Mouse (Mus musculus) cerebellum, adult 18-20 months (tissue): ENCODE results near the gene Hsd17b3.
"Not testable (repeated sequence)": the region's sequence is repeated elsewhere in the genome, so short reads cannot be mapped to it uniquely, and the experiment has no call there.

ENCODE experiments used
- DNase-seq, 2 experiments: peaks; one replicate each; pipeline ENCODE4 v3.0.0; 2021

The Hsd17b3 gene

GRCm38 (mm10) chr13:64081012-64081919 is 7.8 kb downstream of the Hsd17b3 start:
- no peak for DNase-seq

- DNase-seq, result no peak
Observed at GRCm38 (mm10) chr13:64077591-64077990, 11.4 kb downstream of the Hsd17b3 start.

- DNase-seq, result no peak
Observed at GRCm38 (mm10) chr13:64076074-64076473, 13.0 kb downstream of the Hsd17b3 start.

GRCm38 (mm10) chr13:64066653-64067052 is 22.4 kb downstream of the Hsd17b3 start:
- DNase-seq, result no peak

GRCm38 (mm10) chr13:64064276-64064675 is 24.8 kb downstream of the Hsd17b3 start:
- no peak for DNase-seq

- DNase-seq, result no peak
Observed at GRCm38 (mm10) chr13:64060935-64061506, 28.0 kb downstream of the Hsd17b3 start.

- no peak for DNase-seq
Observed at GRCm38 (mm10) chr13:64053959-64054358, 35.1 kb downstream of the Hsd17b3 start.

GRCm38 (mm10) chr13:64052281-64052680 is 36.7 kb downstream of the Hsd17b3 start:
- not testable (repeated sequence) for DNase-seq

GRCm38 (mm10) chr13:64050895-64051294 is 38.1 kb downstream of the Hsd17b3 start:
- DNase-seq, result no peak

- DNase-seq, result no peak
Observed at GRCm38 (mm10) chr13:64049535-64049934, 39.5 kb downstream of the Hsd17b3 start.

GRCm38 (mm10) chr13:64048467-64048866 is 40.6 kb downstream of the Hsd17b3 start:
- DNase-seq, result no peak

- DNase-seq, result no peak
Observed at GRCm38 (mm10) chr13:64039976-64040375, 49.1 kb downstream of the Hsd17b3 start.

GRCm38 (mm10) chr13:64038114-64038513 is 50.9 kb downstream of the Hsd17b3 start:
- peak in 1 of 2 experiments; percentile 33 for DNase-seq

GRCm38 (mm10) chr13:64036079-64037011 is 52.7 kb downstream of the Hsd17b3 start:
- peak; percentile 68 to 81 for DNase-seq

- no peak for DNase-seq
Observed at GRCm38 (mm10) chr13:64035036-64035435, 54.0 kb downstream of the Hsd17b3 start.

GRCm38 (mm10) chr13:64033921-64034320 is 55.1 kb downstream of the Hsd17b3 start:
- DNase-seq, result no peak

GRCm38 (mm10) chr13:64033181-64033580 is 55.8 kb downstream of the Hsd17b3 start:
- no peak for DNase-seq

- no peak for DNase-seq
Observed at GRCm38 (mm10) chr13:64031254-64031653, 57.8 kb downstream of the Hsd17b3 start.

- DNase-seq, result no peak
Observed at GRCm38 (mm10) chr13:64030792-64031191, 58.2 kb downstream of the Hsd17b3 start.

- DNase-seq, result no peak
Observed at GRCm38 (mm10) chr13:64024803-64025202, 64.2 kb downstream of the Hsd17b3 start.

GRCm38 (mm10) chr13:64022786-64023468 is 66.1 kb downstream of the Hsd17b3 start:
- DNase-seq, result no peak

GRCm38 (mm10) chr13:64020902-64021311 is 68.1 kb downstream of the Hsd17b3 start:
- DNase-seq, result peak; percentile 83 to 85
